Mouse (Mus musculus): Measurements from ENCODE around the gene Wipf3. TPM values are rescaled to one million over a fixed set of nuclear protein-coding genes. Genes with fewer than 3 reads are reported as not detected.

Wipf3 gene
- polyA plus RNA-seq, 1 experiment from 2014 or later, result 0.55 TPM

GRCm38 (mm10) chr6:54528666-54529065, 99.3 kb downstream of the Wipf3 start:
- 90% methylated on average over 8 of the region's 8 CpGs for WGBS
- H3K9me3 ChIP-seq (ENCODE audit: control insufficient read depth, low read length), result no peaks in the 10 kb centered on the region
- no peak overlapping the region for H3K9ac ChIP-seq (ENCODE audit: low read length)
- H3K36me3 ChIP-seq (ENCODE audit: control insufficient read depth, insufficient read depth, low read length), result 0 out of 2 replicates have a peak, but pooled peaks cover 6% of the 10 kb centered on the region
- no peak overlapping the region for H3K4me3 ChIP-seq (ENCODE audit: low read depth, low read length)
- no peak overlapping the region for H3K27ac ChIP-seq (ENCODE audit: low read depth, low read length)
- H3K27me3 ChIP-seq (ENCODE audit: control insufficient read depth, insufficient read depth, low read length), result no peaks in the 10 kb centered on the region
- no peak for ATAC-seq (ENCODE audit: low FRiP score)
- DNase-seq (ENCODE audit: low spot score, missing footprints), result no peak
- H3K4me2 ChIP-seq, result no peak overlapping the region
- H3K4me1 ChIP-seq (ENCODE audit: control insufficient read depth, insufficient read depth, low read length), result peaks cover 3% of the 10 kb centered on the region; the same call in 1 of the 2 replicates

DNA sequence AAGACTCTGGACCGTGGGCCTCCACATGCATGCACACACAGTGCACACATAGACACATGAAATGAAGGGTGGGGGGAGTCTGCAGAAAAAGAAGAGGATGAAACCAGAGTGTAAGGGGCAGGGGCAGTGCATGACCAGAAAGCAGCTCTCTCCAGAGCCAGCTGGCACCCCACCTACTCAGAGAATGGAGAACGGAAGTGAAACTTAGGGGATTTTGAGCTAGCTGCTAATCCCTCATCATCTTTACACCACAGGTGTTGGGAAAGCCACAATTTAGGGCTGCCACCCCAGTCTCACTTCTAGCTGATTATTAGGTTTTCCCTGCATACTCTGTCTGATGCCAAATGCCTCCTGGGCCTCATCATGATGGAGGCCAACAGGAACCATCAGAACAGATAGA, 100.8 kb downstream of the Wipf3 start:
- H3K27ac ChIP-seq (ENCODE audit: low read depth, low read length), result no peak overlapping the region
- no peaks in the 10 kb centered on the region for H3K36me3 ChIP-seq (ENCODE audit: control insufficient read depth, insufficient read depth, low read length)
- no peak overlapping the region for H3K4me3 ChIP-seq (ENCODE audit: low read depth, low read length)
- no peaks in the 10 kb centered on the region for H3K27me3 ChIP-seq (ENCODE audit: control insufficient read depth, insufficient read depth, low read length)
- H3K9me3 ChIP-seq (ENCODE audit: control insufficient read depth, low read length), result no peaks in the 10 kb centered on the region
- H3K4me1 ChIP-seq (ENCODE audit: control insufficient read depth, insufficient read depth, low read length), result peaks cover 3% of the 10 kb centered on the region; the same call in 1 of the 2 replicates
- no peak overlapping the region for H3K4me2 ChIP-seq
- DNase-seq (ENCODE audit: low spot score, missing footprints), result no peak
- no peak for ATAC-seq (ENCODE audit: low FRiP score)
- no peak overlapping the region for H3K9ac ChIP-seq (ENCODE audit: low read length)
- WGBS, result 81% methylated on average over 2 of the region's 2 CpGs

GRCm38 (mm10) chr6:54531048-54531481, 101.7 kb downstream of the Wipf3 start:
- Histone ChIP-seq H3K4me2 (no peak overlapping the region), H3K36me3 (ENCODE audit: control insufficient read depth, insufficient read depth, low read length) (no peaks in the 10 kb centered on the region), H3K4me1 (ENCODE audit: control insufficient read depth, insufficient read depth, low read length) (peaks cover 3% of the 10 kb centered on the region; the same call in 1 of the 2 replicates), H3K27me3 (ENCODE audit: control insufficient read depth, insufficient read depth, low read length) (no peaks in the 10 kb centered on the region), H3K9me3 (ENCODE audit: control insufficient read depth, low read length) (no peaks in the 10 kb centered on the region), H3K27ac (ENCODE audit: low read depth, low read length) (no peak overlapping the region), H3K4me3 (ENCODE audit: low read depth, low read length) (no peak overlapping the region), H3K9ac (ENCODE audit: low read length) (no peak overlapping the region)
- ATAC-seq (ENCODE audit: low FRiP score), result no peak
- no peak for DNase-seq (ENCODE audit: low spot score, missing footprints)
- WGBS, result 72% methylated on average over 8 of the region's 8 CpGs

GRCm38 (mm10) chr6:54535485-54535884, 106.1 kb downstream of the Wipf3 start:
- 93% methylated on average over 4 of the region's 4 CpGs for WGBS
- no peak overlapping the region for H3K4me3 ChIP-seq (ENCODE audit: low read depth, low read length)
- no peak overlapping the region for H3K4me2 ChIP-seq
- no peaks in the 10 kb centered on the region for H3K36me3 ChIP-seq (ENCODE audit: control insufficient read depth, insufficient read depth, low read length)
- no peak for DNase-seq (ENCODE audit: low spot score, missing footprints)
- H3K9ac ChIP-seq (ENCODE audit: low read length), result no peak overlapping the region
- H3K27ac ChIP-seq (ENCODE audit: low read depth, low read length), result no peak overlapping the region
- no peak for ATAC-seq (ENCODE audit: low FRiP score)
- H3K4me1 ChIP-seq (ENCODE audit: control insufficient read depth, insufficient read depth, low read length), result peaks cover 30% of the 10 kb centered on the region
- H3K27me3 ChIP-seq (ENCODE audit: control insufficient read depth, insufficient read depth, low read length), result no peaks in the 10 kb centered on the region
- H3K9me3 ChIP-seq (ENCODE audit: control insufficient read depth, low read length), result no peaks in the 10 kb centered on the region

- Histone ChIP-seq H3K9me3 (ENCODE audit: control insufficient read depth, low read length) (no peaks in the 10 kb centered on the region), H3K27ac (ENCODE audit: low read depth, low read length) (no peak overlapping the region), H3K4me3 (ENCODE audit: low read depth, low read length) (no peak overlapping the region), H3K9ac (ENCODE audit: low read length) (no peak overlapping the region), H3K27me3 (ENCODE audit: control insufficient read depth, insufficient read depth, low read length) (no peaks in the 10 kb centered on the region), H3K4me2 (no peak overlapping the region), H3K36me3 (ENCODE audit: control insufficient read depth, insufficient read depth, low read length) (no peaks in the 10 kb centered on the region), H3K4me1 (ENCODE audit: control insufficient read depth, insufficient read depth, low read length) (peaks cover 32% of the 10 kb centered on the region)
- WGBS, result 83% methylated on average over 7 of the region's 7 CpGs
- DNase-seq (ENCODE audit: low spot score, missing footprints) (no peak), ATAC-seq (ENCODE audit: low FRiP score) (no peak)
These were observed 107.7 kb downstream of the Wipf3 start for GRCm38 (mm10) chr6:54537053-54537452.

GRCm38 (mm10) chr6:54538773-54539173, 109.4 kb downstream of the Wipf3 start:
- Histone ChIP-seq H3K4me2 (no peak overlapping the region), H3K27ac (ENCODE audit: low read depth, low read length) (peak overlapping the region; percentile 53), H3K4me3 (ENCODE audit: low read depth, low read length) (no peak overlapping the region), H3K27me3 (ENCODE audit: control insufficient read depth, insufficient read depth, low read length) (no peaks in the 10 kb centered on the region), H3K9ac (ENCODE audit: low read length) (no peak overlapping the region), H3K9me3 (ENCODE audit: control insufficient read depth, low read length) (no peaks in the 10 kb centered on the region; the same call in 1 of the 2 replicates), H3K4me1 (ENCODE audit: control insufficient read depth, insufficient read depth, low read length) (peaks cover 37% of the 10 kb centered on the region), H3K36me3 (ENCODE audit: control insufficient read depth, insufficient read depth, low read length) (peaks cover 6% of the 10 kb centered on the region)
- 6% methylated on average over 3 of the region's 3 CpGs for WGBS
- ATAC-seq (ENCODE audit: low FRiP score) (peak; percentile 78), DNase-seq (ENCODE audit: low spot score, missing footprints) (no peak)

DNA sequence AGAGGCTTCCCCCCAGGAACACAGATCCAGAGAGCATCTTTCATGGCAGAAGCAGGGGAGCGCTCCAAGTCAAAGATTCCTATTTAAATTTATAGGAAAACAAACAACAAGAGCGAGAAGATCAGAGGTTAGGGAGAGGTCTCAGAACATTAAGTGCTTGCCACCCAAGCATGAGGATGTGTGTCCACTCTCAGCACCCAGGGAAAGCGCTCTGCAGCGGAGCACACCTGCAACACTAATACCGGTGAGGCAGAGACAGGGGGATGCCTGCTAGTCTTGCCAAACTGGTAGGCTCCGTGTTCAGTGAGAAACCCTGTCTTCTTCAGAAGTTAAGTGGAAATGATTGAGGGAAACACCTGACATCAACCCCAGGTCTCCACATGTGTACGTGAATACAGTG, 110.0 kb downstream of the Wipf3 start:
- no peak for ATAC-seq (ENCODE audit: low FRiP score)
- no peaks in the 10 kb centered on the region; the same call in 1 of the 2 replicates for H3K9me3 ChIP-seq (ENCODE audit: control insufficient read depth, low read length)
- H3K4me1 ChIP-seq (ENCODE audit: control insufficient read depth, insufficient read depth, low read length), result peaks cover 37% of the 10 kb centered on the region
- 81% methylated on average over 7 of the region's 7 CpGs for WGBS
- peak overlapping the region; percentile 53; the same call in 1 of the 2 replicates for H3K27ac ChIP-seq (ENCODE audit: low read depth, low read length)
- H3K4me3 ChIP-seq (ENCODE audit: low read depth, low read length), result no peak overlapping the region
- H3K27me3 ChIP-seq (ENCODE audit: control insufficient read depth, insufficient read depth, low read length), result no peaks in the 10 kb centered on the region
- H3K9ac ChIP-seq (ENCODE audit: low read length), result no peak overlapping the region
- peaks cover 8% of the 10 kb centered on the region for H3K36me3 ChIP-seq (ENCODE audit: control insufficient read depth, insufficient read depth, low read length)
- H3K4me2 ChIP-seq, result no peak overlapping the region
- DNase-seq (ENCODE audit: low spot score, missing footprints), result no peak

DNA sequence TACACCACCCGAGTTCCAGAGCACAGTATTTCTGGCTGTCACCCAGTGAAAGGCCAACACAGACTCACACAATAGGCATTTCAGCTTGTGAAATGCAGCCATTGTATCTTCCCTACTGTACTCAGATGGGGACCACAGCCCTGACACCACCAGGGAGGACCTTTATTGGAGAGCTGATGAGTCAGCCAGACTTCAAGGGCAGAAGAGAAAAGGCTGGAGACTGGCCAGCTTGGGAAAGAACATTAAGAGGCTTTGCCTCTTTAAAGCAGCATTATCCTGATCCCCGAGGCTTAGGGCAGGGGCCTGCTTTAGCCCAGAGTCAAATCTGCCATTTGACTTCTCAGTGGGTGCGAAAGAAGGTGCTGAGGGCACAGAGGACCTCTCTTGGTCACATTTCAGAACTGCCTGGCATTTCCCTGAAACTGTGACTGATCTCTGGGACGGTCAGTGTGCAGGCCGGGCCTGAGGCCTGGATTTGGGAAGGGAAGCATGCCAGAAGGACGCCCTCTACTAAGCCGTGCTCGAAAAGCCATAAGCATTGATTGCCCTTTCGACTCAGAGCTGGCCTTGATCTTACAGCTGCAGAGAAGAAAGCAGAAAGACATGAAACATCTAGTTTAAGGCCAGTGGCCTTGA, 111.0 kb downstream of the Wipf3 start:
- Histone ChIP-seq H3K27ac (ENCODE audit: low read depth, low read length) (no peak overlapping the region), H3K9ac (ENCODE audit: low read length) (peak overlapping the region; percentile 27; the same call in 1 of the 2 replicates), H3K27me3 (ENCODE audit: control insufficient read depth, insufficient read depth, low read length) (no peaks in the 10 kb centered on the region), H3K4me1 (ENCODE audit: control insufficient read depth, insufficient read depth, low read length) (peaks cover 37% of the 10 kb centered on the region), H3K4me3 (ENCODE audit: low read depth, low read length) (no peak overlapping the region), H3K9me3 (ENCODE audit: control insufficient read depth, low read length) (no peaks in the 10 kb centered on the region; the same call in 1 of the 2 replicates), H3K4me2 (no peak overlapping the region), H3K36me3 (ENCODE audit: control insufficient read depth, insufficient read depth, low read length) (peaks cover 10% of the 10 kb centered on the region)
- DNase-seq (ENCODE audit: low spot score, missing footprints), result no peak
- 37% methylated on average over 9 of the region's 9 CpGs for WGBS
- ATAC-seq (ENCODE audit: low FRiP score), result no peak

GRCm38 (mm10) chr6:54542836-54543235, 113.4 kb downstream of the Wipf3 start:
- Histone ChIP-seq H3K4me3 (ENCODE audit: low read depth, low read length) (no peak overlapping the region), H3K9me3 (ENCODE audit: control insufficient read depth, low read length) (no peaks in the 10 kb centered on the region; the same call in 1 of the 2 replicates), H3K4me1 (ENCODE audit: control insufficient read depth, insufficient read depth, low read length) (peaks cover 35% of the 10 kb centered on the region), H3K36me3 (ENCODE audit: control insufficient read depth, insufficient read depth, low read length) (peaks cover 10% of the 10 kb centered on the region), H3K9ac (ENCODE audit: low read length) (no peak overlapping the region), H3K4me2 (no peak overlapping the region), H3K27me3 (ENCODE audit: control insufficient read depth, insufficient read depth, low read length) (no peaks in the 10 kb centered on the region), H3K27ac (ENCODE audit: low read depth, low read length) (no peak overlapping the region)
- ATAC-seq (ENCODE audit: low FRiP score) (no peak), DNase-seq (ENCODE audit: low spot score, missing footprints) (no peak)
- WGBS, result 83% methylated on average over 7 of the region's 7 CpGs
